Comparison of ENCODE assay signal across 8 mouse cellular contexts in the genomic region with DNA sequence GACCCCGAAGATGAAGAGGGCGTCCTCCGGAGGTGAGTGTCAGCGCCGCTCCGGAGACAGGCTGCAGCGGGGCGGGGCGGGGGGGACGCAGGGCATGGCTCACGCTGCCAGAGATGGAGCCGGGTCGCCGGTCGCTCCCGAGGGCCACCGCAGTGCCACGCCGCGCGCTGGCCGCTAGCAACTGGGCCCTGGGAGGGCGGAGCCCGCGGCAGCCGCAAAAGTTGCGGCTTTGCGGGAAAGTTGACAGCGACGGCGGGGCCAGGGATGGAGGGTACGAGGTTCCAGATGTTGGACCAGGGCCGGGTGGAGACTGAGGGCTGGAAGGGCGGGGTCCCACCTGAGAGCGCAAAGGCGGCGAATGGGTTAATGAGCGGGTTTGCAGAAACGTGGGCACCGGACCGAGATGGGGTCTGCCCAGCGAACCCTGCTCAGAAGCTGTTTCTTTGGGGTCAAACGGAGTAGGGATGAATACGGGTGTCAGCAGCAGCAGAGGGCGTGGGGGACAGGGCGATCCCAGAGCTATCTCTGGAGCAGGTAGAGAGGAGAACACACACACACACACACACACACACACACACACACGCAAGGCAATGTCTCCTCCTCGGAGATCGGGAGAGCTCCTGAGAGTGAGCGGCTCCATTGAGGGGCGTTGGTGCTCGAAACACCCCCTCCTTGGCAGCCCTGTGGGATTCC. TPM values are rescaled to one million over a fixed set of nuclear protein-coding genes. Genes with fewer than 3 reads are reported as not detected.
DNase-seq lines count a peak whose midpoint lies in the region; ATAC-seq and TF ChIP-seq lines count a peak whose summit lies in the region.

No protein-coding gene starts in this region.

- TF ChIP-seq CTCF in embryonic fibroblast, embryonic 13.5 days (IDR thresholded peaks at IDR 0.05; ENCODE audit: borderline replicate concordance, insufficient read depth, low read length): no peak

- peaks cover 41% of the 10 kb centered on the region for H3K27me3 ChIP-seq in kidney, embryonic 14.5 days (ENCODE audit: control insufficient read depth, insufficient read depth, low read length)
- H3K27me3 ChIP-seq in limb, embryonic 11.5 days (ENCODE audit: control insufficient read depth, insufficient read depth, low read length): peaks cover 32% of the 10 kb centered on the region

- H3K4me2 ChIP-seq in kidney, embryonic 14.5 days (replicated peaks; ENCODE audit: low read depth, low read length): peak overlapping the region; percentile 100
- H3K4me2 ChIP-seq in limb, embryonic 11.5 days (ENCODE audit: low read depth, severe bottlenecking): peak overlapping the region; percentile 98

- no peak for TF ChIP-seq POLR2A in embryonic fibroblast, embryonic 13.5 days (IDR thresholded peaks at IDR 0.05; ENCODE audit: low read depth, low read length)

- no peak for DNase-seq in kidney, postnatal 10 days
- peak; percentile 38 for DNase-seq in Muller cell, postnatal 12 days (ENCODE audit: inconsistent ontology term)
- peak; percentile 55 for DNase-seq in limb, embryonic 11.5 days (ENCODE audit: low spot score)
- DNase-seq in retina, embryonic 14.5 days (ENCODE audit: low spot score): peak; percentile 41
- no peak for DNase-seq in spleen, adult 12 weeks (ENCODE audit: low spot score)
- DNase-seq in layer of hippocampus, adult 9-11 months: no peak

- H3K9ac ChIP-seq in kidney, embryonic 14.5 days (ENCODE audit: low read depth, low read length): peak overlapping the region; percentile 75
- H3K9ac ChIP-seq in limb, embryonic 11.5 days (ENCODE audit: low read length): peak overlapping the region; percentile 73

- H3K36me3 ChIP-seq in kidney, embryonic 14.5 days (ENCODE audit: control insufficient read depth, insufficient read depth, low read length): no peaks in the 10 kb centered on the region
- H3K36me3 ChIP-seq in limb, embryonic 11.5 days (ENCODE audit: control insufficient read depth, insufficient read depth, low read length): no peaks in the 10 kb centered on the region

- H3K4me1 ChIP-seq in kidney, embryonic 14.5 days (ENCODE audit: control insufficient read depth, insufficient read depth, low read length): peaks cover 9% of the 10 kb centered on the region
- peaks cover 6% of the 10 kb centered on the region for H3K4me1 ChIP-seq in embryonic fibroblast, embryonic 13.5 days (ENCODE audit: control insufficient read depth, insufficient read depth, low read length)
- H3K4me1 ChIP-seq in limb, embryonic 11.5 days (ENCODE audit: control insufficient read depth, insufficient read depth, low read length): peaks cover 9% of the 10 kb centered on the region; the same call in 1 of the 2 replicates

- H3K27ac ChIP-seq in kidney, embryonic 14.5 days (ENCODE audit: low read depth, low read length): no peak overlapping the region
- H3K27ac ChIP-seq in embryonic fibroblast, embryonic 13.5 days (ENCODE audit: insufficient read depth, low read length): no peak overlapping the region
- H3K27ac ChIP-seq in limb, embryonic 11.5 days (replicated peaks; ENCODE audit: low read depth, low read length): no peak overlapping the region

- peak overlapping the region; percentile 60 for H3K4me3 ChIP-seq in kidney, embryonic 14.5 days (ENCODE audit: low read length)
- peak overlapping the region; percentile 43 for H3K4me3 ChIP-seq in embryonic fibroblast, embryonic 13.5 days (ENCODE audit: insufficient read depth, low read length)
- H3K4me3 ChIP-seq in limb, embryonic 11.5 days (ENCODE audit: low read depth, low read length): peak overlapping the region; percentile 61

- H3K9me3 ChIP-seq in kidney, embryonic 14.5 days (ENCODE audit: control insufficient read depth, low read length): no peaks in the 10 kb centered on the region
- no peaks in the 10 kb centered on the region for H3K9me3 ChIP-seq in limb, embryonic 11.5 days (ENCODE audit: control insufficient read depth, low read length)

- peak; percentile 45 for ATAC-seq in kidney, embryonic 14.5 days (ENCODE audit: low FRiP score, low TSS enrichment)
- ATAC-seq in limb, embryonic 11.5 days (ENCODE audit: insufficient number of reproducible peaks, low FRiP score, low TSS enrichment, low read depth): no peak

- 1% methylated on average over 52 of the region's 52 CpGs for WGBS in kidney, embryonic 14.5 days
- WGBS in limb, embryonic 11.5 days: 1% methylated on average over 47 of the region's 52 CpGs

RNA-seq across cellular contexts. Expression of gene Rtn4r, which starts 0.6 kb away (rescaled TPM):
- 3.6 and 4.7 TPM in 2 replicates for polyA plus RNA-seq in kidney, embryonic 14.5 days (2014; fragmentation: Nextera tagmentation; extraction: Ambion mirVana)
- 1.2 and 1.4 TPM in 2 replicates for polyA plus RNA-seq in embryonic fibroblast, embryonic 13.5 days (2011; ENCODE audit: insufficient read length, low read depth, missing spikeins)
- polyA plus RNA-seq in limb, embryonic 11.5 days (2014; fragmentation: Nextera tagmentation; extraction: Ambion mirVana): 4.5 and 7.4 TPM in 2 replicates

RNA-seq across cellular contexts. Expression of gene Prodh, which starts 38.0 kb away (rescaled TPM):
- polyA plus RNA-seq in kidney, embryonic 14.5 days (2014; fragmentation: Nextera tagmentation; extraction: Ambion mirVana): 21.5 and 21.6 TPM in 2 replicates
- polyA plus RNA-seq in embryonic fibroblast, embryonic 13.5 days (2011; ENCODE audit: insufficient read length, low read depth, missing spikeins): 0.70 and 0.80 TPM in 2 replicates
- 15.0 and 15.9 TPM in 2 replicates for polyA plus RNA-seq in limb, embryonic 11.5 days (2014; fragmentation: Nextera tagmentation; extraction: Ambion mirVana)

Comparison
In these comparisons a context has a peak if more than half of its experiments do, and no peak if none do; other contexts are left out.
1. DNase-seq: peak in Muller cell, postnatal 12 days (single experiment), limb, embryonic 11.5 days (single experiment) and retina, embryonic 14.5 days (single experiment); none in kidney, postnatal 10 days (single experiment), spleen, adult 12 weeks (single experiment) and layer of hippocampus, adult 9-11 months (single experiment).
2. Peak in every context shown above with its lines, with median percentiles within 50 percentile points of each other: H3K4me3 ChIP-seq.